Mouse (Mus musculus) heart, embryonic 14.5 days (tissue): Measurements from ENCODE around the gene Rhot1. TPM values are rescaled to one million over a fixed set of nuclear protein-coding genes. Genes with fewer than 3 reads are reported as not detected.
"Not testable (repeated sequence)": the region's sequence is repeated elsewhere in the genome, so short reads cannot be mapped to it uniquely, and the experiment has no call there.

Source experiments
- ATAC-seq: fragments of 200-750 bp; cut with Nextera tagmentation; 2 replicates; pipeline ENCODE4 v1.8.0; 2017; ENCODE audit warnings: low read depth, moderate TSS enrichment; ENCODE audit not compliant: insufficient number of reproducible peaks, insufficient read depth, low FRiP score
- H3K27ac ChIP-seq, 2 experiments: fragments of 200-500 bp in 1 of 2; fragments of 300-500 bp in 1 of 2; sonication (generic) in 1 of 2; replicated peaks in 1 of 2; 2 replicates each; pipeline ENCODE4 v1.5.1; 2012 to 2014; ENCODE audit warnings: low read depth in 2 of 2, low read length in 2 of 2, control low read depth in 1 of 2, mild to moderate bottlenecking in 1 of 2, mixed read lengths in 1 of 2; ENCODE audit not compliant: control insufficient read depth in 1 of 2, insufficient read depth in 1 of 2
- H3K27me3 ChIP-seq: fragments of 300-500 bp; sonication (generic); 2 replicates; pipeline ENCODE4 v1.6.1; 2014; ENCODE audit warnings: mild to moderate bottlenecking, low read length, control low read depth; ENCODE audit not compliant: control insufficient read depth, insufficient read depth
- H3K36me3 ChIP-seq: fragments of 300-500 bp; sonication (generic); 2 replicates; pipeline ENCODE4 v1.6.1; 2014; ENCODE audit warnings: mild to moderate bottlenecking, control low read depth, low read length, mixed read lengths; ENCODE audit not compliant: control insufficient read depth, insufficient read depth
- H3K4me1 ChIP-seq, 2 experiments: fragments of 200-500 bp in 1 of 2; fragments of 300-500 bp in 1 of 2; sonication (generic) in 1 of 2; 2 replicates each; pipeline ENCODE4 v1.6.1; 2012 to 2014; ENCODE audit warnings: low read length in 2 of 2, control low read depth in 1 of 2, mixed read lengths in 1 of 2; ENCODE audit not compliant: control insufficient read depth in 2 of 2, insufficient read depth in 2 of 2
- H3K4me2 ChIP-seq: fragments of 300-500 bp; sonication (generic); 2 replicates; pipeline ENCODE4 v1.6.1; 2014; ENCODE audit warnings: mild to moderate bottlenecking, low read length
- H3K4me3 ChIP-seq, 2 experiments: fragments of 200-500 bp in 1 of 2; fragments of 300-500 bp in 1 of 2; sonication (generic) in 1 of 2; 2 replicates each; pipeline ENCODE4 v1.5.1; 2012 to 2014; ENCODE audit warnings: low read length in 2 of 2, mild to moderate bottlenecking in 2 of 2, control low read depth in 1 of 2, low read depth in 1 of 2, moderate library complexity in 1 of 2; ENCODE audit not compliant: control insufficient read depth in 1 of 2, insufficient read depth in 1 of 2
- H3K9ac ChIP-seq: fragments of 300-500 bp; sonication (generic); 2 replicates; pipeline ENCODE4 v1.6.1; 2014; ENCODE audit warnings: mild to moderate bottlenecking, low read length
- H3K9me3 ChIP-seq: fragments of 300-500 bp; sonication (generic); 2 replicates; pipeline ENCODE4 v1.6.1; 2016; ENCODE audit warnings: low read length, control low read depth; ENCODE audit not compliant: control insufficient read depth
- WGBS: fragments of 180-500 bp; shearing (Covaris S2); extraction: QIAGEN DNeasy Blood & Tissue Kit; methylation state at CpG from one replicate; pipeline ENCODE4 v1.1.7; 2014; 5-methylcytosine and 5-hydroxymethylcytosine counted together
- polyA plus RNA-seq: library from polyadenylated mRNA; unstranded; fragments of >200 nt; fragmentation: Nextera tagmentation; extraction: Ambion mirVana; gene quantifications from 2 replicates; pipeline ENCODE4 v1.2.1, GENCODE M21; 2014

Gene Rhot1
- polyA plus RNA-seq, 1 experiment from 2014 or later, result 75.2 TPM

GRCm38 (mm10) chr11:80183054-80183704 is 25.6 kb upstream of the Rhot1 start:
- not testable (repeated sequence) for H3K36me3 ChIP-seq, H3K27me3 ChIP-seq, H3K9me3 ChIP-seq, H3K4me1 ChIP-seq
- Histone ChIP-seq H3K4me2 (peak overlapping the region; percentile 66), H3K9ac (peak overlapping the region; percentile 93), H3K4me3 (peak overlapping the region; percentile 83 to 85), H3K27ac (peak overlapping the region; percentile 72 to 87; a peak in 3 of 4 replicates)
- 45% methylated on average over 12 of the region's 12 CpGs for WGBS
- peak; percentile 47; the same call in 1 of the 2 replicates for ATAC-seq

GRCm38 (mm10) chr11:80183705-80184255 is 25.0 kb upstream of the Rhot1 start, which contains the start of gene Rnf135:
Gene Rnf135 (plus strand): TSS chr11:80183851.
- WGBS, result 1% methylated on average over 33 of the region's 33 CpGs
- Histone ChIP-seq H3K27ac (peak within 1 kb of the TSS; percentile 87 to 95), H3K4me2 (peak within 1 kb of the TSS; percentile 66), H3K9ac (peak within 1 kb of the TSS; percentile 93), H3K4me1 (peaks cover 0 to 8% of the 10 kb centered on the region in 2 experiments; a peak in 1 of 4 replicates), H3K36me3 (no peaks in the 10 kb centered on the region), H3K9me3 (no peaks in the 10 kb centered on the region), H3K4me3 (peak within 1 kb of the TSS; percentile 83 to 85), H3K27me3 (no peaks in the 10 kb centered on the region)
- peak; percentile 97 for ATAC-seq

- WGBS, result 87% methylated on average over 6 of the region's 6 CpGs
- Histone ChIP-seq H3K4me2 (peak overlapping the region; percentile 66), H3K4me1 (peaks cover 0 to 8% of the 10 kb centered on the region in 2 experiments; a peak in 1 of 4 replicates), H3K27me3 (no peaks in the 10 kb centered on the region), H3K36me3 (peaks cover 7% of the 10 kb centered on the region), H3K9ac (peak overlapping the region; percentile 93), H3K4me3 (peak overlapping the region; percentile 83 to 85), H3K9me3 (no peaks in the 10 kb centered on the region), H3K27ac (no peak overlapping the region; a peak in 1 of 4 replicates)
- ATAC-seq, result no peak
These were observed 24.2 kb upstream of the Rhot1 start for GRCm38 (mm10) chr11:80184531-80185071.

DNA sequence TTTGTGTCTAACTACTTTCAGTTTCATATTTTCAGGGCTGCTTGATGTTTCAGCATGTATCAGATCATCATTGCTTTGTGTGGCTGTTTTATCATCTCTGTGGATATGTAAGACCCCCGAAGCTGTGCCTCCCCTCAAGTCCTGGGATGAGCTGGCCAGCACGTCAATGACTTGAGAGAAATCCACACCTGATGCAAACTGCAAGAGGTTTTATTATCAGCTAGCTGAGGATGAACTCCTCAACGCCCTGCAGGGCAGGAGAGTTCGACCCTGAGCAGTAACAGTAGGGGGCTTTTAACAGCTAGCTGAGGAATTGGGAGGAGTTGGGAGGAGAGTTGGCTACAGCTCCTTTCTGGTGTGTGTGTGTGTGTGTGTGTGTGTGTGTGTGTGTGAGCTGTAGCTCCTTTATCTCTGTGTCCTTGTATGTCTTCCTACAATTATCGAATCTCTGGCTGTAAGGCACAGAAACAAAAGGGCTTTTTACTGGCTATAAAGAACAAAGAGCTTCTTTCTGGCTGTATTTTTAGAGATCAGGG is 23.3 kb upstream of the Rhot1 start:
- not testable (repeated sequence) for H3K27ac ChIP-seq, H3K9me3 ChIP-seq, H3K4me1 ChIP-seq, H3K27me3 ChIP-seq, H3K9ac ChIP-seq, ATAC-seq, H3K4me3 ChIP-seq
- H3K4me2 ChIP-seq, result peak overlapping the region; percentile 66; the same call in 1 of the 2 replicates
- H3K36me3 ChIP-seq, result peaks cover 14% of the 10 kb centered on the region
- 58% methylated on average over 5 of the region's 5 CpGs for WGBS

GRCm38 (mm10) chr11:80190280-80190679 is 18.5 kb upstream of the Rhot1 start:
- H3K9me3 ChIP-seq, result no peaks in the 10 kb centered on the region
- H3K4me1 ChIP-seq, result no peaks in the 10 kb centered on the region
- H3K27ac ChIP-seq, result no peak overlapping the region
- ATAC-seq, result no peak
- no peaks in the 10 kb centered on the region for H3K27me3 ChIP-seq
- H3K9ac ChIP-seq, result no peak overlapping the region
- H3K36me3 ChIP-seq, result peaks cover 45% of the 10 kb centered on the region
- 73% methylated on average over 4 of the region's 4 CpGs for WGBS
- H3K4me2 ChIP-seq, result no peak overlapping the region
- H3K4me3 ChIP-seq, result no peak overlapping the region

DNA sequence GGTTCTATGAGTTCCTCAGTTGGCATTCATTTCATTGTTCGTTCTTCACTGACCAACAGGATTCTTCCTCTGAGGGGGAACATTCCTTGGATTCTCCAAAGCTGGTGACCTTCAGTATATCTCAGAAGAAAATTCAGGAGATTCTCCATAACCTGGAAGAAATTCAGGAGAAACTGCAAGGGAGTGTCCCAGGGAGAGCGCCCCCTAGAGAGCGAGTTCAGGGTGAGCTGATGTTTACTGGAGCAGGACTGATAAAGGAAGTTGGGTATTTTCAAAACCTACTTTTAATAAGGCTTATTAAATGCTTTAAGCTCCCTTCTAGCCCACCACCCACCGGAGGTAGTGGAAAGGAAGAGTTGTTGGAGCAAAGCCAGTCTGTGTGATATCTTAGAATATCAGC is 15.0 kb upstream of the Rhot1 start:
- H3K36me3 ChIP-seq, result peaks cover 51% of the 10 kb centered on the region
- H3K9me3 ChIP-seq, result no peaks in the 10 kb centered on the region
- H3K27me3 ChIP-seq, result no peaks in the 10 kb centered on the region
- no peak overlapping the region for H3K4me3 ChIP-seq
- no peaks in the 10 kb centered on the region for H3K4me1 ChIP-seq
- WGBS, result 59% methylated on average over 4 of the region's 4 CpGs
- no peak overlapping the region for H3K4me2 ChIP-seq
- no peak for ATAC-seq
- no peak overlapping the region for H3K9ac ChIP-seq
- no peak overlapping the region for H3K27ac ChIP-seq

DNA sequence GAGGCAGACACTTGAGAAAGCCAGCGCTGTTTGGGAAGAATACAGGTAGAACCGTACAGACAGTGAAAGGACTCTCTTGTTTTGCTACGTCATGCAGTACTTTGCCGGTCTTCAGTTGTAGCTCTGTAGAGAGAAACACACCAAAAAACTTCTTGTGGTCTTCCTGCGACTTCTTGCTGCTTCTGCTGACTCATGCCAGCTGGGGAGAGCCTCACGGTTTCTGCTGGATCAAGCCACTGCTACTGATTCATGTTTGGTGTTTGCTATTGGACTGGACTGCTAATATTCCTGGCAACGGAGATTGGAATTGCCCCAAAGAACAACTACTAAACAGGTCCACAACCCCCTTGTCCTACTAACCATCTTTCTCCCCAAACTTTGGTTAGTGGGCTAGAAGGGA is 12.5 kb upstream of the Rhot1 start:
- Histone ChIP-seq H3K9me3 (no peaks in the 10 kb centered on the region), H3K9ac (no peak overlapping the region), H3K36me3 (peaks cover 36% of the 10 kb centered on the region), H3K4me2 (no peak overlapping the region), H3K27ac (no peak overlapping the region), H3K4me3 (no peak overlapping the region), H3K4me1 (no peaks in the 10 kb centered on the region), H3K27me3 (no peaks in the 10 kb centered on the region)
- 84% methylated on average over 7 of the region's 7 CpGs for WGBS
- ATAC-seq, result no peak
